Mouse (Mus musculus) erythroblast, embryonic 14.5 days (primary cell): ENCODE measurements around the gene Car6.

Source experiments
- GATA1 ChIP-seq: IDR thresholded peaks from 2 replicates; pipeline ENCODE4 v1.6.1; 2012; ENCODE audit warnings: low read length, inconsistent platforms, mixed read lengths
- TAL1 ChIP-seq: IDR thresholded peaks from 3 replicates; pipeline ENCODE4 v1.6.1; 2012; ENCODE audit warnings: low read length, inconsistent platforms, mixed read lengths

DNA sequence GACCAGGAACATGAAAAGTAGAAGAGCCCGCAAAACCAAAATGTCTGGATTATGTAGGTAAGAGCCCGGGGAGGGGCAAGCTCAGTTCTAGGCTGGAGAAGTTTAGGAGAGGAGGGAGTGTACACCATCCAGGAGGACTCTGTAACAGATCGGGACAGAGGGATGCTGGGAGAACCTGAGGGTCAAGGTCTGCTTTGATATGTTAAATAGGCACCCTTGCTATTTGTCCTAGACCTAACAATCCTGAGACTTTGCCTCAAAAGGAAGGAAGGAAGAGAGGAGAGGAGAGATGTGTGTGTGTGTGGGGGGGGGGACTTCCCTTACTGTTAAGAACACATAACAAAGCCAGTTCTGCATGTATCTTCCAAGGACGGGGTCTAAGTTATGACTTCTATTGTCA lies 45.8 kb downstream of the Car6 start:
- no peak for TF ChIP-seq TAL1
- no peak for TF ChIP-seq GATA1
